Mouse (Mus musculus) heart, embryonic 14.5 days (tissue): ENCODE measurements around the gene 3110082J24Rik. TPM values are rescaled to one million over a fixed set of nuclear protein-coding genes. Genes with fewer than 3 reads are reported as not detected.
"Not testable (repeated sequence)": the region's sequence is repeated elsewhere in the genome, so short reads cannot be mapped to it uniquely, and the experiment has no call there.

Experiments used
- ATAC-seq: fragments of 200-750 bp; cut with Nextera tagmentation; 2 replicates; pipeline ENCODE4 v1.8.0; 2017; ENCODE audit warnings: low read depth, moderate TSS enrichment; ENCODE audit not compliant: insufficient number of reproducible peaks, insufficient read depth, low FRiP score
- H3K27ac ChIP-seq, 2 experiments: fragments of 200-500 bp in 1 of 2; fragments of 300-500 bp in 1 of 2; sonication (generic) in 1 of 2; replicated peaks in 1 of 2; 2 replicates each; pipeline ENCODE4 v1.5.1; 2012 to 2014; ENCODE audit warnings: low read depth in 2 of 2, low read length in 2 of 2, control low read depth in 1 of 2, mild to moderate bottlenecking in 1 of 2, mixed read lengths in 1 of 2; ENCODE audit not compliant: control insufficient read depth in 1 of 2, insufficient read depth in 1 of 2
- H3K27me3 ChIP-seq: fragments of 300-500 bp; sonication (generic); 2 replicates; pipeline ENCODE4 v1.6.1; 2014; ENCODE audit warnings: mild to moderate bottlenecking, low read length, control low read depth; ENCODE audit not compliant: control insufficient read depth, insufficient read depth
- H3K36me3 ChIP-seq: fragments of 300-500 bp; sonication (generic); 2 replicates; pipeline ENCODE4 v1.6.1; 2014; ENCODE audit warnings: mild to moderate bottlenecking, control low read depth, low read length, mixed read lengths; ENCODE audit not compliant: control insufficient read depth, insufficient read depth
- H3K4me1 ChIP-seq, 2 experiments: fragments of 200-500 bp in 1 of 2; fragments of 300-500 bp in 1 of 2; sonication (generic) in 1 of 2; 2 replicates each; pipeline ENCODE4 v1.6.1; 2012 to 2014; ENCODE audit warnings: low read length in 2 of 2, control low read depth in 1 of 2, mixed read lengths in 1 of 2; ENCODE audit not compliant: control insufficient read depth in 2 of 2, insufficient read depth in 2 of 2
- H3K4me2 ChIP-seq: fragments of 300-500 bp; sonication (generic); 2 replicates; pipeline ENCODE4 v1.6.1; 2014; ENCODE audit warnings: mild to moderate bottlenecking, low read length
- H3K4me3 ChIP-seq, 2 experiments: fragments of 200-500 bp in 1 of 2; fragments of 300-500 bp in 1 of 2; sonication (generic) in 1 of 2; 2 replicates each; pipeline ENCODE4 v1.5.1; 2012 to 2014; ENCODE audit warnings: low read length in 2 of 2, mild to moderate bottlenecking in 2 of 2, control low read depth in 1 of 2, low read depth in 1 of 2, moderate library complexity in 1 of 2; ENCODE audit not compliant: control insufficient read depth in 1 of 2, insufficient read depth in 1 of 2
- H3K9ac ChIP-seq: fragments of 300-500 bp; sonication (generic); 2 replicates; pipeline ENCODE4 v1.6.1; 2014; ENCODE audit warnings: mild to moderate bottlenecking, low read length
- H3K9me3 ChIP-seq: fragments of 300-500 bp; sonication (generic); 2 replicates; pipeline ENCODE4 v1.6.1; 2016; ENCODE audit warnings: low read length, control low read depth; ENCODE audit not compliant: control insufficient read depth
- WGBS: fragments of 180-500 bp; shearing (Covaris S2); extraction: QIAGEN DNeasy Blood & Tissue Kit; methylation state at CpG from one replicate; pipeline ENCODE4 v1.1.7; 2014; 5-methylcytosine and 5-hydroxymethylcytosine counted together
- polyA plus RNA-seq: library from polyadenylated mRNA; unstranded; fragments of >200 nt; fragmentation: Nextera tagmentation; extraction: Ambion mirVana; gene quantifications from 2 replicates; pipeline ENCODE4 v1.2.1, GENCODE M21; 2014

The 3110082J24Rik gene
- polyA plus RNA-seq, 1 experiment from 2014 or later = not detected

DNA sequence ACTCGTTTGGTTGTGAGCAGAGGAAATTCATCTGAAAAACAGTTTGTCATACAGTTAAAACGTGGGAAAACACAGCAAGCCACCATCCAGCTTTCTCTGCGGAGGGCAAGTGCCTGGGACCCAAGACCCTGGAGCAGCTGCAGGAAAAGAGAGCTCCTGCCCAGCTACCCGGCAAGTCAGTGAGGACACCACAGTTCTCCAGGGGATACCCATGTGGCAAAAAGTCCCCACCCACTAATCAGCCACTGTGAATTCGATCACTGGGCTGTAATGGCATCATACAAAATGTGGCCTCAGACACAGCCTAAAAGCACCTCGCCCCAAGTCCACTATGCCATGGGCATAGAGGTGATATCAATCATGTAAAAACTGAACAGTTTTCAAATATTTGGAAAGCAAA, 34.2 kb downstream of the 3110082J24Rik start:
- H3K4me3 ChIP-seq = peak overlapping the region in 1 of 2 experiments; percentile 62; a peak in 2 of 4 replicates
- peak overlapping the region; percentile 84; the same call in 1 of the 2 replicates for H3K9ac ChIP-seq
- ATAC-seq = no peak
- 82% methylated on average over 6 of the region's 6 CpGs for WGBS
- H3K27me3 ChIP-seq = no peaks in the 10 kb centered on the region
- no peaks in the 10 kb centered on the region for H3K9me3 ChIP-seq
- peaks cover 2 to 9% of the 10 kb centered on the region in 2 experiments; a peak in 2 of 4 replicates for H3K4me1 ChIP-seq
- peak overlapping the region; percentile 84 for H3K4me2 ChIP-seq
- peaks cover 51% of the 10 kb centered on the region for H3K36me3 ChIP-seq
- H3K27ac ChIP-seq = no peak overlapping the region

GRCm38 (mm10) chr5:30067726-30068125, 38.2 kb downstream of the 3110082J24Rik start:
- Histone ChIP-seq H3K9me3 (no peaks in the 10 kb centered on the region), H3K27me3 (no peaks in the 10 kb centered on the region), H3K9ac (no peak overlapping the region), H3K36me3 (peaks cover 83% of the 10 kb centered on the region), H3K4me1 (peaks cover 2 to 9% of the 10 kb centered on the region in 2 experiments; a peak in 2 of 4 replicates), H3K4me3 (no peak overlapping the region), H3K27ac (no peak overlapping the region), H3K4me2 (no peak overlapping the region)
- ATAC-seq = no peak
- whole genome bisulfite sequencing = 85% methylated on average over 6 of the region's 6 CpGs

DNA sequence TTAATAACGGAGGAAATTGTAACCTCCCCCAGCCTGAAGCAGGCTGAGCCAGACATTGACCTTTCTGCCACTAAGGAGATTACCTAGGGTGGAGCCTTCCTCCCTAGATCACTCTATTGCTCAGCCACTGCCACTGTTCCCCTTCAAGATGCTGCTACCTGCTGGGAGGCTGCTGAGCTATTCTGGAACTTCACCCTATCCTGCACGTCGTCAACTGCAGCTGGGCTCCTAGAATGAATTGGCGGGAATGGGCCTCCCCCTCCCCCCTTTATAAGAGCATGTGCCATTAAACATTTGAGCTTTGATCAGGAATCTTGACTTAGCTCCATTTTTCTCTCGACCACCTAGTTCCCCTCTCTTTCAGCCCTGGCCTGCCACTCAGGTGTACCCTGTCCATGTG, 46.3 kb downstream of the 3110082J24Rik start:
- not testable (repeated sequence) for H3K9ac ChIP-seq, ATAC-seq, H3K27me3 ChIP-seq, H3K4me1 ChIP-seq, H3K4me3 ChIP-seq, H3K9me3 ChIP-seq, H3K4me2 ChIP-seq, H3K27ac ChIP-seq
- WGBS = 72% methylated on average over 5 of the region's 5 CpGs
- peaks cover 44% of the 10 kb centered on the region for H3K36me3 ChIP-seq

- no peak overlapping the region for H3K4me3 ChIP-seq
- H3K9ac ChIP-seq = no peak overlapping the region
- no peak overlapping the region for H3K4me2 ChIP-seq
- peaks cover 33% of the 10 kb centered on the region for H3K36me3 ChIP-seq
- no peak for ATAC-seq
- no peaks in the 10 kb centered on the region for H3K9me3 ChIP-seq
- H3K27ac ChIP-seq = no peak overlapping the region
- WGBS = 87% methylated on average over 6 of the region's 6 CpGs
- no peaks in the 10 kb centered on the region for H3K27me3 ChIP-seq
- no peaks in the 10 kb centered on the region for H3K4me1 ChIP-seq
Measured at GRCm38 (mm10) chr5:30058216-30058731, 47.6 kb downstream of the 3110082J24Rik start.

Other genes with a start within 250 kb of the 3110082J24Rik start
- 0.28 and 0.36 TPM in 2 replicates for gene Il6, start 93.0 kb downstream of the 3110082J24Rik start, polyA plus RNA-seq
- gene Tyms, start 32.5 kb downstream of the 3110082J24Rik start, polyA plus RNA-seq = 91.7 and 101 TPM in 2 replicates
- gene Garem2, start 925 bp downstream of the 3110082J24Rik start, polyA plus RNA-seq = 0.26 and 0.30 TPM in 2 replicates
- 223 and 246 TPM in 2 replicates for gene Hadha, start 49.1 kb upstream of the 3110082J24Rik start, polyA plus RNA-seq
- gene Hadhb, start 49.2 kb upstream of the 3110082J24Rik start, polyA plus RNA-seq = 421 and 422 TPM in 2 replicates
- gene Adgrf3, start 99.6 kb upstream of the 3110082J24Rik start, polyA plus RNA-seq = 0.45 and 0.86 TPM in 2 replicates
- 18.1 and 18.7 TPM in 2 replicates for gene Selenoi, start 126.5 kb upstream of the 3110082J24Rik start, polyA plus RNA-seq
- not detected in 2 replicates for gene Drc1, start 175.3 kb upstream of the 3110082J24Rik start, polyA plus RNA-seq